ENCODE assay signal across 8 mouse cellular contexts in genomic region chr7:24270288-24270672, GRCm38 (mm10). TPM values are rescaled to one million over a fixed set of nuclear protein-coding genes. Genes with fewer than 3 reads are reported as not detected.
DNase-seq lines count a peak whose midpoint lies in the region; ATAC-seq and TF ChIP-seq lines count a peak whose summit lies in the region.

Gene Zfp93 (plus strand): TSS chr7:24270420.

- peaks cover 0 to 4% of the 10 kb centered on the region in 2 experiments; a peak in 2 of 4 replicates for H3K4me1 ChIP-seq in ES-E14 (ENCODE audit: control insufficient read depth in 2 of 2, insufficient read depth in 2 of 2, low read length in 2 of 2, poor library complexity in 1 of 2)
- peaks cover 4% of the 10 kb centered on the region; the same call in 1 of the 2 replicates for H3K4me1 ChIP-seq in forebrain, postnatal 0 days (ENCODE audit: insufficient read depth)
- H3K4me1 ChIP-seq in neural tube, embryonic 15.5 days: peaks cover 13% of the 10 kb centered on the region

- H3K9ac ChIP-seq in ES-E14 (ENCODE audit: insufficient read depth, low read depth, low read length, poor library complexity, severe bottlenecking): peak within 1 kb of the TSS; percentile 84
- peak within 1 kb of the TSS; percentile 60 for H3K9ac ChIP-seq in forebrain, postnatal 0 days
- H3K9ac ChIP-seq in neural tube, embryonic 15.5 days (replicated peaks): peak within 1 kb of the TSS; percentile 84

- TF ChIP-seq CTCF in forebrain, postnatal 0 days (IDR thresholded peaks at IDR 0.05; ENCODE audit: low read depth): no peak

- peak within 1 kb of the TSS; percentile 78 for H3K4me2 ChIP-seq in forebrain, postnatal 0 days (ENCODE audit: low read depth)
- peak within 1 kb of the TSS; percentile 90 for H3K4me2 ChIP-seq in neural tube, embryonic 15.5 days

- H3K36me3 ChIP-seq in ES-E14 (ENCODE audit: control insufficient read depth, insufficient read depth, low read length, poor library complexity, severe bottlenecking): peaks cover 5% of the 10 kb centered on the region
- H3K36me3 ChIP-seq in forebrain, postnatal 0 days (ENCODE audit: insufficient read depth): peaks cover 16% of the 10 kb centered on the region; the same call in 1 of the 2 replicates
- peaks cover 19% of the 10 kb centered on the region for H3K36me3 ChIP-seq in neural tube, embryonic 15.5 days

- no peaks in the 10 kb centered on the region for H3K27me3 ChIP-seq in forebrain, postnatal 0 days (ENCODE audit: insufficient read depth, low read length)
- H3K27me3 ChIP-seq in neural tube, embryonic 15.5 days (replicated peaks): no peaks in the 10 kb centered on the region

- ATAC-seq in forebrain, postnatal 0 days: peak; percentile 97
- ATAC-seq in neural tube, embryonic 15.5 days (ENCODE audit: low FRiP score): peak; percentile 92

- H3K27ac ChIP-seq in ES-E14 (ENCODE audit: insufficient read depth, low read depth, low read length, poor library complexity, severe bottlenecking): peak within 1 kb of the TSS; percentile 48; the same call in 1 of the 2 replicates
- H3K27ac ChIP-seq in forebrain, postnatal 0 days (ENCODE audit: low read depth, low read length): 0 out of 2 replicates have a peak within 1 kb of the TSS, but pooled peaks have one; percentile 24
- peak within 1 kb of the TSS; percentile 86 for H3K27ac ChIP-seq in neural tube, embryonic 15.5 days (replicated peaks)

- H3K4me3 ChIP-seq in ES-E14 (ENCODE audit: insufficient read depth in 1 of 2, low read depth in 1 of 2, low read length in 2 of 2, poor library complexity in 1 of 2, severe bottlenecking in 1 of 2): peak within 1 kb of the TSS; percentile 74 to 82
- peak within 1 kb of the TSS; percentile 48 for H3K4me3 ChIP-seq in forebrain, postnatal 0 days (ENCODE audit: low read depth, low read length)
- H3K4me3 ChIP-seq in neural tube, embryonic 15.5 days (replicated peaks): peak within 1 kb of the TSS; percentile 67

- in situ Hi-C loops in ES-E14 (cut with MboI; ENCODE audit: low sequenced_read_pairs in 2 of 2, unreplicated experiment in 2 of 2): no loop called here

- 2% methylated on average over 12 of the region's 12 CpGs for WGBS in forebrain, postnatal 0 days
- WGBS in neural tube, embryonic 15.5 days: 0% methylated on average over 12 of the region's 12 CpGs

- intact Hi-C loops in heart, postnatal 36 days (cut with DNase I): loop anchor here (1.0 kb wide), 1 partner anchor 16 kb away; the partner anchor contains the start of gene Zfp108

- H3K9me3 ChIP-seq in ES-E14 (ENCODE audit: control insufficient read depth, insufficient read depth, low read depth, low read length): no peaks in the 10 kb centered on the region
- H3K9me3 ChIP-seq in forebrain, postnatal 0 days (ENCODE audit: low read length): no peaks in the 10 kb centered on the region
- no peaks in the 10 kb centered on the region for H3K9me3 ChIP-seq in neural tube, embryonic 15.5 days (replicated peaks)

- no peak for DNase-seq in ES-E14 (ENCODE audit: low read depth, low spot score)
- peak; percentile 86 for DNase-seq in cerebellum, adult 11-12 months
- peak; percentile 88 for DNase-seq in forebrain, postnatal 0 days
- peak; percentile 67 to 72 for DNase-seq in heart, postnatal 36 days
- peak; percentile 83 to 92 for DNase-seq in layer of hippocampus, adult 18-20 months (ENCODE audit: low spot score in 2 of 2)
- DNase-seq in lung, adult 18-20 months: peak; percentile 80 to 87
- peak; percentile 79 for DNase-seq in thymus, postnatal 0 days (ENCODE audit: low spot score)

TF ChIP-seq in ES-E14, 5 proteins besides CTCF, POLR2A, EP300 and RAD21:
- TF ChIP-seq HCFC1 (IDR thresholded peaks at IDR 0.05; ENCODE audit: borderline replicate concordance, insufficient read depth, low read length) (peak; percentile 90), ZC3H11A (IDR thresholded peaks at IDR 0.05; ENCODE audit: borderline replicate concordance, low read depth, low read length) (no peak), ZNF384 (IDR thresholded peaks at IDR 0.05; ENCODE audit: low read depth, low read length) (peak; percentile 63; the same call in 1 of the 2 replicates)

RNA-seq across cellular contexts. Expression of gene Zfp93, which starts in this region (rescaled TPM):
- total RNA-seq in ES-E14 (2012; rRNA removed): 4.2 and 4.7 TPM in 2 replicates
- 9.7 and 13.2 TPM in 2 replicates for total RNA-seq in forebrain, postnatal 0 days (2014; rRNA removed)
- 2.0 and 2.4 TPM in 2 replicates for polyA plus RNA-seq in forebrain, postnatal 0 days (2015; fragmentation: Nextera tagmentation; extraction: Ambion mirVana)
- total RNA-seq in heart, postnatal 36 days (2021): 1 to 10 TPM; 3.8 to 4.1 TPM
- 10 to 100 TPM; 13.4 to 14.4 TPM for total RNA-seq in layer of hippocampus, adult 18-20 months (2021)
- 6.3 and 8.8 TPM in 2 replicates for polyA plus RNA-seq in neural tube, embryonic 15.5 days (2015; fragmentation: Nextera tagmentation; extraction: Ambion mirVana)
- 3.9 and 5.0 TPM in 2 replicates for polyA plus RNA-seq in thymus, postnatal 0 days (2015; fragmentation: Nextera tagmentation; extraction: Ambion mirVana)

Comparison
In these comparisons a context has a peak if more than half of its experiments do, and no peak if none do; other contexts are left out.
1. H3K27ac ChIP-seq: peak in every context shown above with its lines; median percentile 86 in neural tube, embryonic 15.5 days; 48 in ES-E14; 24 in forebrain, postnatal 0 days.